Mouse (Mus musculus): ENCODE data around the gene Ehmt1. TPM values are rescaled to one million over a fixed set of nuclear protein-coding genes. Genes with fewer than 3 reads are reported as not detected.
A peak's percentile ranks its signal among the peaks of the same experiment; 100 is the strongest.
"Not testable (repeated sequence)": the region's sequence is repeated elsewhere in the genome, so short reads cannot be mapped to it uniquely, and the experiment has no call there.

Gene Ehmt1
- 95.8 and 96.5 TPM in 2 replicates for polyA plus RNA-seq (2014; fragmentation: Nextera tagmentation; extraction: Ambion mirVana)

DNA sequence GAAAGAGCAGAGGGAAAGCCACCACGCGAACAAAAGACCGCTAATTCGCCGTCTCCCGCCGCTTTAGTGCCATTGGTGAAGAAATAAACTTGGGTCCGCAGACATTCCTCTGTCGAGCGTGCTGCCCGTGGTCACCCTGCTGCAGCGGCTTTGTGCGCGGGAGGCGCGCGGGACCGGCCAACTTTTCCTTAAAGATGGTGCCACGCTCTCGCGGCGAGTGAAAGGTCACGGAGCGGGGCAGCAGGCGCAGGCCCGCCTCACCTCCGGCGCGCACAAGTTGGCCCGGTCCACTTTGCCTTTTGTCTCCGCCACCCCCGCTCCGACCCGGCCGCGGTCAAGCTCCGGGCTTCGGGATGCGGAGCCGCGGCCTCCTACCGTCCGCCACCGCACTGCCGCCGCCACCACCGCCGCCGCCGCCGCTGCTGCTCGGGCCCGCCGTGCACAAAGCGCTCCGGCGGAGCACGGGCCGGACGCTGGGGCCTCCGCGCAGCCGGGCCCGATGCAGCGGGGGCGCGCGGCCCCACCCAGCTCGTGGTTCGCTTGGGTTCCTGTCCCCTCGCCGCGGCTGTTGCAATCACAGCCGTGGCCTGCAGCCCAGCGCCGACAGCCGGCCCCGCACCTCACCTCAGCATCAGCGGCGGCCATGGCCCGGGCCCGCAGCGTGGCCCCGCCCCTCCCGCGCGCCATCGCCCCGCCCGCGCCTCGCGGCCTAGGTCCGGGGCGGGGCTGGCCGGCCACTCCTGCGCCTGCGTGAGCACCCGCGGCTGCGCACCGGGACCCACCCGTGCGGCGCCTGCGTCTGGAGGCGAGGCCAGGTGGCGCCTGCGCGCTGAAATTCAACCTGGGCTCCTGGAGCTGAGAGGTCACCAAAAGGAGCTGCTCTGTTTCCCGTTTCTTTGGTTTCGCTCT, at the start of gene Ehmt1:
TSS of gene Ehmt1 (minus strand) at position 685 of the 909 bp plus-strand sequence.
- no peaks in the 10 kb centered on the region for H3K36me3 ChIP-seq (ENCODE audit: control insufficient read depth, insufficient read depth, low read length)
- H3K4me2 ChIP-seq = peak within 1 kb of the TSS; percentile 85
- no peaks in the 10 kb centered on the region for H3K27me3 ChIP-seq (ENCODE audit: control insufficient read depth, insufficient read depth, low read length)
- under 1% methylated on average over 94 of the region's 112 CpGs for WGBS
- peaks cover 11% of the 10 kb centered on the region for H3K4me1 ChIP-seq (ENCODE audit: control insufficient read depth, insufficient read depth, low read length)
- DNase-seq (ENCODE audit: low spot score, missing footprints) (peak; percentile 99), ATAC-seq (ENCODE audit: low FRiP score) (peak; percentile 99)
- no peaks in the 10 kb centered on the region for H3K9me3 ChIP-seq (ENCODE audit: control insufficient read depth, low read length)
- H3K9ac ChIP-seq (ENCODE audit: low read length) = peak within 1 kb of the TSS; percentile 99
- peak within 1 kb of the TSS; percentile 95 for H3K4me3 ChIP-seq (ENCODE audit: low read depth, low read length)
- H3K27ac ChIP-seq (ENCODE audit: low read depth, low read length) = peak within 1 kb of the TSS; percentile 92

DNA sequence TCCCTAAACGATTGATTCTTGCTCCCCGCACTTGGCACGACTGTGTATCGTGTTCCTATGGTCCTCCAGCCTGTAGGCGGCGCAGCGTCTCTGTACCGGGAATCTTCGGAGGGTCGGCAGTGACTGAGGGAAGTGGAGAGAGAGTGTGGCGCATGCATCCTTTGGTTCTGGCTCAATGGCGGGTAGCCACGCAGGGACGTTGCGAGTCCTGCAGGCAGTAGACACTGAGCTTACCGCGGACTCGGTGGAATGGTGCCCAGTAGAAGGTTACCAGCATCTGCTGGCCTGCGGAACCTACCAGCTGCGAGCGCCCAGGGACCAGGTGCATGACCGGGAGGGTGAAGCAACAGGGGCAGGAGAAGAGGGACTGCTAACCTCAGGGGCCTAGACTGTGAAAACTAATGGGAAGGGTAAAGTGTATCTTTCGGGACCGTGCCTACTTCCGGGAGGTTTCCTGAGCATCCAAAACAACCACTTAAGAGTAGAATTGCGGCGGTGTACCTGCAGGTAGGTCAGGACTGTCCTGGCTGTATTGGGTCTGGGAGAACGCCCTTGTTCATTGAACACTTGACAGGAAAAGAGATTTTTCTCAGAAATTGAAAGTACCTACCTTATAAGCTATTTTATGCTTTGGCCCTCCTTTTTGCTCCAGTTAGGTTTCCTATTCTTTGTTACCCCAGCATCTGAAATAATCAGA, 43.0 kb upstream of the Ehmt1 start, which contains the start of gene Dph7:
TSS of gene Dph7 (plus strand) at position 97 of the 697 bp plus-strand sequence.
- no peak within 1 kb of the TSS for H3K27ac ChIP-seq (ENCODE audit: low read depth, low read length)
- H3K4me1 ChIP-seq (ENCODE audit: control insufficient read depth, insufficient read depth, low read length) = peaks cover 6% of the 10 kb centered on the region
- peak within 1 kb of the TSS; percentile 85 for H3K4me3 ChIP-seq (ENCODE audit: low read depth, low read length)
- H3K9me3 ChIP-seq (ENCODE audit: control insufficient read depth, low read length) = no peaks in the 10 kb centered on the region
- peak within 1 kb of the TSS; percentile 94 for H3K9ac ChIP-seq (ENCODE audit: low read length)
- peak within 1 kb of the TSS; percentile 74 for H3K4me2 ChIP-seq
- 1% methylated on average over 28 of the region's 28 CpGs for WGBS
- H3K27me3 ChIP-seq (ENCODE audit: control insufficient read depth, insufficient read depth, low read length) = no peaks in the 10 kb centered on the region
- ATAC-seq (ENCODE audit: low FRiP score) (peak; percentile 90), DNase-seq (ENCODE audit: low spot score, missing footprints) (peak; percentile 99)
- peaks cover 17% of the 10 kb centered on the region for H3K36me3 ChIP-seq (ENCODE audit: control insufficient read depth, insufficient read depth, low read length)

DNA sequence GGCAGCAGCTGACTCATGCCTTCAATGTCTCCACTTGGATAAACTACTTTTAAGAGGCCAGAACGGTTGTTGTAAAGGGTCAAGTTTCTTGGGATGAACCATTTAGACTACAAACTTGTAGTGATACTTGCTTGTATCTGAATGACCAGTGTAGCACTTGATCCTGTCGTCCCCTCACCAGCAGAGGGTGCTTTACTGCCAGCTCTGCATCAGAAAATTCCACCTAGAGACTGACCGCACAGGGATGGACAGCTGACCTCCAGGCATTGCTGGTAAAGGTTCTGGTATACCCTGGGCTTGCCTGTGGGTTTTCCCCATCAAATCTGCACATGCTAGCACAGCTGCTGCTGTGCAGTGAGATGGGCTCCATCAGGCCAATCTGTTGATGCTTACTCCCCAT, 41.5 kb upstream of the Ehmt1 start:
- H3K9ac ChIP-seq (ENCODE audit: low read length) = no peak overlapping the region
- no peak overlapping the region for H3K4me2 ChIP-seq
- H3K36me3 ChIP-seq (ENCODE audit: control insufficient read depth, insufficient read depth, low read length) = peaks cover 13% of the 10 kb centered on the region
- H3K4me1 ChIP-seq (ENCODE audit: control insufficient read depth, insufficient read depth, low read length) = peaks cover 6% of the 10 kb centered on the region
- WGBS = 45% methylated on average over 3 of the region's 3 CpGs
- ATAC-seq (ENCODE audit: low FRiP score) (peak; percentile 45; the same call in 1 of the 2 replicates), DNase-seq (ENCODE audit: low spot score, missing footprints) (peak; percentile 84)
- H3K27me3 ChIP-seq (ENCODE audit: control insufficient read depth, insufficient read depth, low read length) = no peaks in the 10 kb centered on the region
- no peaks in the 10 kb centered on the region for H3K9me3 ChIP-seq (ENCODE audit: control insufficient read depth, low read length)
- H3K27ac ChIP-seq (ENCODE audit: low read depth, low read length) = no peak overlapping the region
- no peak overlapping the region for H3K4me3 ChIP-seq (ENCODE audit: low read depth, low read length)

DNA sequence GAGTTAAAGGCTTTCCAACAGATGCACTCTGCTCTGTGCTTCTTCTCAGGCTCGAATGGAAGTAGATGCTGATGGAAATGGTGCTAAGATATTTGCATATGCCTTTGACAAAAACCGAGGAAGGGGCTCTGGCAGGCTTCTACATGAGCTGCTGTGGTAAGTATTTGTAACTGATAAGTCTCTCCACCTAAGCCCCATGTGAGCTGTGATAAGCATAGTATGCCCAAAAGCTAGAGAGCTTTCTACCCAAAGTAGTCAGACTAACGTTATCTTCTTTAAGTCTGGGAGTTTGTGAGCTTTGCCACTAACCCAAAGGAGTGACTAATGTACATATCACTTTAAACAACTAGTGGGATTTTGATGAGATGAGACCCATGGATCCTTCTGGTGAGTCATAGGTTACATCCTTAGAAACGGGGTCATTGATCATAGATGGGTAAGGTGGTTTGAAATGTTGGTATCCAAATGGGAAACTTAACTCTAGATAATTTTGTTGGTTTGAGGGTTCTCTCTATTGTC, 33.2 kb upstream of the Ehmt1 start:
- peaks cover 15% of the 10 kb centered on the region for H3K4me1 ChIP-seq (ENCODE audit: control insufficient read depth, insufficient read depth, low read length)
- no peak overlapping the region for H3K9ac ChIP-seq (ENCODE audit: low read length)
- 89% methylated on average over 4 of the region's 4 CpGs for WGBS
- H3K4me3 ChIP-seq (ENCODE audit: low read depth, low read length) = no peak overlapping the region
- H3K4me2 ChIP-seq = no peak overlapping the region
- no peaks in the 10 kb centered on the region for H3K9me3 ChIP-seq (ENCODE audit: control insufficient read depth, low read length)
- ATAC-seq (ENCODE audit: low FRiP score) (no peak), DNase-seq (ENCODE audit: low spot score, missing footprints) (no peak)
- H3K27ac ChIP-seq (ENCODE audit: low read depth, low read length) = no peak overlapping the region
- no peaks in the 10 kb centered on the region for H3K27me3 ChIP-seq (ENCODE audit: control insufficient read depth, insufficient read depth, low read length)
- H3K36me3 ChIP-seq (ENCODE audit: control insufficient read depth, insufficient read depth, low read length) = peaks cover 9% of the 10 kb centered on the region

DNA sequence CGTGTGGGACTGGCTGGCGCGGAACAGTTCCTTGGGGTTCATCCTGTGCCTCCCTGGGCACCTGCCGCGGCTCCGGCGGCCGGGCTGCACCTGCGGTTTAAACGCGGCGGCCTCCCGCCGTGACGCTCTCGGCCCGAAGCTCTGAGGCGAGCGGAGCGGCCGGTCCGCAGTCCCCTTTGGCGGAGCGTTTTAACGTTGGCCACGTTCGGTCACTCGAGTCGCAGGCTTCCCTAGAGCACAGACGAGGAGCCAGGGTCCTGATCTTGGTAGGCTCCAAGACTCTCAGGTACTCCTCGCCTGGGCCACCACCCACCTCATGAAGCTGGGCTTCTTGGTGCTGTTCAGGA, 30.7 kb upstream of the Ehmt1 start:
- H3K4me2 ChIP-seq = peak overlapping the region; percentile 52
- H3K4me3 ChIP-seq (ENCODE audit: low read depth, low read length) = peak overlapping the region; percentile 96
- H3K4me1 ChIP-seq (ENCODE audit: control insufficient read depth, insufficient read depth, low read length) = peaks cover 15% of the 10 kb centered on the region
- H3K27me3 ChIP-seq (ENCODE audit: control insufficient read depth, insufficient read depth, low read length) = no peaks in the 10 kb centered on the region
- H3K9me3 ChIP-seq (ENCODE audit: control insufficient read depth, low read length) = no peaks in the 10 kb centered on the region
- 0% methylated on average over 31 of the region's 31 CpGs for WGBS
- peak overlapping the region; percentile 93 for H3K9ac ChIP-seq (ENCODE audit: low read length)
- ATAC-seq (ENCODE audit: low FRiP score) (peak; percentile 8; the same call in 1 of the 2 replicates), DNase-seq (ENCODE audit: low spot score, missing footprints) (peak; percentile 93)
- peaks cover 5% of the 10 kb centered on the region for H3K36me3 ChIP-seq (ENCODE audit: control insufficient read depth, insufficient read depth, low read length)
- peak overlapping the region; percentile 35; the same call in 1 of the 2 replicates for H3K27ac ChIP-seq (ENCODE audit: low read depth, low read length)

DNA sequence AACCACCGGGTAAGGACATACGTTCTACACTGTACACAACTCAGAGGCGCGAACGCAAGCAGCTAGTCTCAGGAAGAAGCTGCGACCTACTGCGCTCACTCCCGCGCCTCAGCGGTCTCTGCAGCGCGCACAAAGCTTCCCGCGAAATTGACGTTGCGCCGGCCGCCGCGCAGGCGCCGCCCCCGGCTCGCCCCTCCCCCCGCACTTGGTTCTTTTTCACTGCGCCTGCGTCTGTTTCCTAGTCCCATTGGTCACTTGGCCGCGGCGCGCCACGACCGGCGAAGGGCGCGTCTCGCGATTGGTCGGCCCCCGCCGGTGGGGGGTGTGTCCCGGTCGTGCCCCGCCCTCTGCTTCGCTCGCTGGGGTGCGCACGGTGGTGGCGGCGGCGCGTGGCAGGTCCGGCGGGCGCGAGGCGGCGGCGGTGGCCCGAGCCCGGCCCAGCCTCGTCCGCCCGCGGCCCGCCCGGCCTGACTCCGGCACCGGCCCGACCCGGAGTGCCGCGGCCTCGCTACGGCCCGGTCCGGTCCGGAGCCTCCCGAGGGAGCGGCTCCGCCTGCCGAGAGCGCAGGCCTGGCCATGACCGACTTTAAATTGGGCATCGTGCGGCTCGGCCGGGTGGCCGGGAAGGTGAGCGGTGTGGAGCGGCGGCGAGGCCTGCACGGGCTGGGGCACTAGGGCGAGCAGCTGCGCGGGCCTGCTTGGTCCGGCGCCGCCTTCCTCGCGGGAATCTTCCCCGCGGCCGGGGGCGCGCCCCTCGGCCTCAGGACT, 30.2 kb upstream of the Ehmt1 start, which contains the start of gene Zmynd19:
TSS of gene Zmynd19 (plus strand) at position 372 of the 768 bp plus-strand sequence.
- Histone ChIP-seq H3K9ac (ENCODE audit: low read length) (peak within 1 kb of the TSS; percentile 93), H3K9me3 (ENCODE audit: control insufficient read depth, low read length) (no peaks in the 10 kb centered on the region), H3K36me3 (ENCODE audit: control insufficient read depth, insufficient read depth, low read length) (peaks cover 4% of the 10 kb centered on the region; the same call in 1 of the 2 replicates), H3K27me3 (ENCODE audit: control insufficient read depth, insufficient read depth, low read length) (no peaks in the 10 kb centered on the region), H3K27ac (ENCODE audit: low read depth, low read length) (peak within 1 kb of the TSS; percentile 35; the same call in 1 of the 2 replicates), H3K4me3 (ENCODE audit: low read depth, low read length) (peak within 1 kb of the TSS; percentile 96), H3K4me2 (peak within 1 kb of the TSS; percentile 52), H3K4me1 (ENCODE audit: control insufficient read depth, insufficient read depth, low read length) (peaks cover 15% of the 10 kb centered on the region)
- ATAC-seq (ENCODE audit: low FRiP score) (peak; percentile 99), DNase-seq (ENCODE audit: low spot score, missing footprints) (peak; percentile 99)
- WGBS = under 1% methylated on average over 95 of the region's 108 CpGs

DNA sequence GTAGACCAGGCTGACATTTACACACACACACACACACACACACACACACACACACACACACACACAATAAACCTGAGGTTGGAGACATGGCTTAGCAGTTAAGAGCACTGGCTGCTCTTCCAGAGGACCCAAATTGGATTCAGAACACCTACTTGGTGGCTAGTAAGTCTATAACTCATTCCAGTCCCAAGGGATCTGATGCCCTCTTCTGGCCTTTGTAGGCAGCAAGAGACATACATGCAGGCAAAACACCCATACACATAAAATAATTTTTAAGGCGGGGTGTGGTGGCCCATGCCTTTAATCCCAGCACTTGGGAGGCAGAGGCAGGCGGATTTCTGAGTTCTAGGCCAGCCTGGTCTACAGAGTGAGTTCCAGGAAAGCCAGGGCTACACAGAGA, 24.9 kb upstream of the Ehmt1 start:
- H3K27ac ChIP-seq (ENCODE audit: low read depth, low read length); H3K4me1 ChIP-seq (ENCODE audit: control insufficient read depth, insufficient read depth, low read length); DNase-seq (ENCODE audit: low spot score, missing footprints); H3K27me3 ChIP-seq (ENCODE audit: control insufficient read depth, insufficient read depth, low read length); H3K4me3 ChIP-seq (ENCODE audit: low read depth, low read length); H3K9me3 ChIP-seq (ENCODE audit: control insufficient read depth, low read length); ATAC-seq (ENCODE audit: low FRiP score); H3K4me2 ChIP-seq; H3K36me3 ChIP-seq (ENCODE audit: control insufficient read depth, insufficient read depth, low read length); H3K9ac ChIP-seq (ENCODE audit: low read length): not testable (repeated sequence)
- 52% methylated on average over 2 of the region's 2 CpGs for WGBS

DNA sequence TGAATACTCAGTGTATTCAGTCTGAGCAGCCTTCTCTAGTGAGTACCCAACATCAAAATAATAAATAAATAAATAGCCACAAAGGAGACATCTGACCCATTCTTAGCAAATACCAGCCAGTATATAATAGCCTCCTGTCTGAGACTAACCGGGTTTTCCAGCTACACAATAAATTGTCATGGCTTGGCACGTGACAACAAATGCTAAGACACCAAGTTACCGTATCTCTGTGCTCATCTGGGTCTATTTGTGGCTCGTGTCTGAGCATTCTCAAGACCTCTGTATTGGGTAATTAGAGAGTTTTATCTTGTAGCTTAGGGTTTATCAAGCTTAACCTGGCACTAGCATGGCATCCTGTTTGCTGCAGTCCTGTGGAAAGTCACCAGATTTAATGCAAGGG, 22.7 kb upstream of the Ehmt1 start:
- no peaks in the 10 kb centered on the region for H3K36me3 ChIP-seq (ENCODE audit: control insufficient read depth, insufficient read depth, low read length)
- H3K27ac ChIP-seq (ENCODE audit: low read depth, low read length) = no peak overlapping the region
- ATAC-seq (ENCODE audit: low FRiP score) = no peak
- H3K9me3 ChIP-seq (ENCODE audit: control insufficient read depth, low read length) = no peaks in the 10 kb centered on the region
- no peaks in the 10 kb centered on the region for H3K27me3 ChIP-seq (ENCODE audit: control insufficient read depth, insufficient read depth, low read length)
- DNase-seq (ENCODE audit: low spot score, missing footprints) = no peak
- H3K4me3 ChIP-seq (ENCODE audit: low read depth, low read length) = no peak overlapping the region
- no peaks in the 10 kb centered on the region for H3K4me1 ChIP-seq (ENCODE audit: control insufficient read depth, insufficient read depth, low read length)
- H3K9ac ChIP-seq (ENCODE audit: low read length) = no peak overlapping the region
- WGBS = 85% methylated on average over 4 of the region's 4 CpGs
- no peak overlapping the region for H3K4me2 ChIP-seq

Measured in midbrain, embryonic 11.5 days (tissue).